Mouse (Mus musculus) megakaryocyte, embryonic 14.5 days (primary cell): ENCODE data around the gene Mxra7.

ENCODE experiments used
- FLI1 ChIP-seq: IDR thresholded peaks from 2 replicates; pipeline ENCODE4 v1.6.1; 2012; ENCODE audit warnings: low read length, inconsistent platforms, mixed read lengths
- GATA1 ChIP-seq: IDR thresholded peaks from 3 replicates; pipeline ENCODE4 v1.6.1; 2012; ENCODE audit warnings: mixed read lengths, low read length, inconsistent platforms, borderline replicate concordance

DNA sequence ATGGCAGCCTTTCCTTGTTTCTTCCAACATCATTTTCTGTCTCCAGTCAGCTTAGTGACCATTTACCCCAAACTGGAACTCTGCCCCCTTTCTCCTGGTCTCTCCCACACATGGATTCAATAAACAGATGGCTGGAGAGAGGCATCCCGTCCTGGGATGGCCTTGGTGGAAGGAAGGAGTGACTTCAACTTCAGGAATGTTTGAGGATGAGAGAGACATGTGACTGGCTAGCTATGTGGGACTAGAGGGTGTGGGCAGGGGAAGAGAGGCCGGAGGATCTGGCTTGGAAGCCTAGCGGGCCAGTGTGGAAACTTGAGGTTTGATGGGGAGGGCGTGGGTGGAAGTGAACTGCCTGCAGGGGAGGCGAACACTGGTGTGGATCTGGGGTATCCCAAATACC, 11.1 kb downstream of the Mxra7 start:
- TF ChIP-seq GATA1, result no peak
- no peak for TF ChIP-seq FLI1
